Mouse (Mus musculus) urinary bladder, postnatal 25 days (tissue): ENCODE results near the gene Foxg1.

Experiments
- DNase-seq: peaks from one replicate; pipeline ENCODE4 v3.0.0; 2022; ENCODE audit warnings: low spot score

The Foxg1 gene

DNA sequence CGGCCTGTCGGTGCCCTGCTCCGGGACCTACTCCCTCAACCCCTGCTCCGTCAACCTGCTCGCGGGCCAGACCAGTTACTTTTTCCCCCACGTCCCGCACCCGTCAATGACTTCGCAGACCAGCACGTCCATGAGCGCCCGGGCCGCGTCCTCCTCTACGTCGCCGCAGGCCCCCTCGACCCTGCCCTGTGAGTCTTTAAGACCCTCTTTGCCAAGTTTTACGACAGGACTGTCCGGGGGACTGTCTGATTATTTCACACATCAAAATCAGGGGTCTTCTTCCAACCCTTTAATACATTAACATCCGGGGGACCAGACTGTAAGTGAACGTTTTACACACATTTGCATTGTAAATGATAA, 3.2 kb downstream of the Foxg1 start:
- no peak for DNase-seq

DNA sequence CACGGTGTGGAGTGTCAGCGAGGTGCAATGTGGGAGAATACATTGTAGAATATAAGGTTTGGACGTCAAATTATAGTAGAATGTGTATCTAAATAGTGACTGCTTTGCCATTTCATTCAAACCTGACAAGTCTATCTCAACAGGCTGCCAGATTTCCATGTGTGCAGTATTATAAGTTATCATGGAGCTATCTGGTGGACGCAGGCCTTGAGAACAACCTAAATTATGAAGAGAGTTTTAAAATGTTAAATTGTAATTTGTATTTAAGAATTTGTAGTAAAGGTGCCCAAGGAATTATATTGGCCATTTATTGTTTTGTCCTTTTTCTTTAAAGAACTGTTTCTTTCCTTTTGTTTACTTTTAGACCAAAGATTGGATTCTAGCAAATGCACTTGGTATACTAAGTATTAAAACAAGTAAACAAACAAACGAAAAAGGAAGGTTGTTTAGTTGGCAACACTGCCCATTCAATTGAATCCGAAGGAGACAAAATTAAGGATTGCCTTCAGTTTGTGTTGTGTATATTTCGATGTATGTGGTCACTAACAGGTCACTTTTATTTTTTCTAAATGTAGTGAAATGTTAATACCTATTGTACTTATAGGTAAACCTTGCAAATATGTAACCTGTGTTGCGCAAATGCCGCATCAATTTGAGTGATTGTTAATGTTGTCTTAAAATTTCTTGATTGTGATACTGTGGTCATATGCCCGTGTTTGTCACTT, 3.8 kb downstream of the Foxg1 start:
- DNase-seq = no peak

DNA sequence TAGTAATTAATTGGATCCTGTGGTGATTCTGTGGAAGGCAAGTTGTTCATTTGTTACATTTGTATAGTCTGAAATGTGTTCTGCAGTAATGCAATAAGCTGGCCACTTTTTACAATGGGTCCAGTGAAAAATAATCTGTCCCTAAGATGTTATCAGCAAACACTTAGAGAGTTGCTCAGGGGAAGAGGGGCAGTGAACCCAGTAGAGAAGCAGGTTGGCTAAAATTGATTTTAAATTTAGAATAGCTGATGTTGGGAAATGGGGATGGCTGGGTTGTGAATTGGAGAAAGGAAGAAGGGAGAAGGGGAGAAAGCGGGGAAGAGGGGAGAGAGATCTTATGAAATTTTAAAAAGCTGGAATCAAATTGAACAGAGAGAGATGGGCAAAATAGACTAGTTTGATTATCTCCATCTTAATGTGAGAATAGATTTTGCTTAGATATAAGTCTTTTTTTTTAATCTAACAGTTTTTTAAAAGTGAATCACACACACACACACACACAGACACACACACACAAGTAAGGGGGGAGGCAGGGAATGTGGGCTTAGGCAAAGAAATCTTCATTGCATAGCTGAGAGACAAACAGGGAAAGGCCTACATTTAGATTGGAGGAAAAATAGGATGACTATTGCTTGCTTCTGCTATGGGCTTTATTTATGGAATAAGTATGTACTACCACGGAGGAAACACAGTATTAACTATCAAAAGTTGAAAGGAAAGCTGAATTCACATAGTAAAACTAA, 5.6 kb downstream of the Foxg1 start:
- no peak for DNase-seq

DNA sequence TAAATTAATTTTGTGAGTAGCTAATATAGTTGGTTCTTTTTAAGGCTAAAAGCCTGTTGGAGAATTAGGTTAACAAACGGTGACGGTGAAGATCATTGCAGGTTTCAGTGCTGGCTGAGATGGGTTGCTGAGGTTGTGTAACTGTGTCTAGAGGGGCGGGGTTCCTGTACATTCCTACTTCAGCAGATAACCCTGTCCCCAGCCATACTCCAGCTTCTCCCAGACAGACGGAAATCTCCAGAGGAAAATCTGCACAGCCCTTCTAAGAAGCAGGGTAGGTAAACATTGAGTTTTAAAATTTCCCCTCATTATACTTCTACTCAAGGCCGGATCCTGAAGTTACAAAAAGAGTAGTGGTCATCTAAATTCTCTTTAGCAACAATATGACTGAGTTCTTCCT, 7.2 kb downstream of the Foxg1 start:
- no peak for DNase-seq

DNA sequence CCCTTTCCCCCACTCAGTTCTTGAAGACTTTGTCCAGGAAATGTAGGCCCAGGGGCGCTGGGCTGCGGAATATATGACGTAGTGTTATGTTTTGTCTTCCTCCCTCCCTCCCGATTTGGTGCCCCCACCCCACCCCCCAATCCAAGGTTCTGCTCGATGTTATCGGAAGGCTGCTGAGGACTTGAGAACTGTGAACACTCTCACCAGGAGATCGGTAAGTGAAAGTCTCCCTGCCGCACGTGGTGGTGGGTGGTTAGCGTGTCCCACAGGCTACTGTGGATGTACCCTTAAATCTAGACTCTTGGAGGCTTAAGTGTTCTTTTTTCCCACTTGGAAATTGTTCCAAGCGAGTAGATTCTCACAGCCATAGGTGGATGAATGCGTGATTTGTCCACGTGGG, 7.8 kb downstream of the Foxg1 start:
- DNase-seq = no peak

DNA sequence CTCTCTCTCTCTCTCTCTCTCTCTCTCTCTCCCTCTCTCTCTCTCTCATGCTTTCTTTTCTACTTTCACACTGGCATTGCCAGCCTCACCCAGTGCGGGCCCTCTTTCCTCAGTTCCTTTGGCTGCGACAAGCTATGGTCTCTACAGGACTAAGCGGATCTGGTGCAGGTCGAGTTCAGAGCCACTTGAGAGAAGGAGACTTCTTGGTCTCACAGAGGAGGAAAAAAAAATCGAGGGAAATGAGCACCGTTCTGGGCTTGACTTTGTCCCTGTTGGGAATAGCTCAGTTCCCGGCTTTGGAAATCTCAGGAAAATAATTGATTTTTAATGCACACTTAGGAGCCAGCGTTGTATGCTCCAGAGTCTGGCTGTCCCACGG, 8.5 kb downstream of the Foxg1 start:
- no peak for DNase-seq

DNA sequence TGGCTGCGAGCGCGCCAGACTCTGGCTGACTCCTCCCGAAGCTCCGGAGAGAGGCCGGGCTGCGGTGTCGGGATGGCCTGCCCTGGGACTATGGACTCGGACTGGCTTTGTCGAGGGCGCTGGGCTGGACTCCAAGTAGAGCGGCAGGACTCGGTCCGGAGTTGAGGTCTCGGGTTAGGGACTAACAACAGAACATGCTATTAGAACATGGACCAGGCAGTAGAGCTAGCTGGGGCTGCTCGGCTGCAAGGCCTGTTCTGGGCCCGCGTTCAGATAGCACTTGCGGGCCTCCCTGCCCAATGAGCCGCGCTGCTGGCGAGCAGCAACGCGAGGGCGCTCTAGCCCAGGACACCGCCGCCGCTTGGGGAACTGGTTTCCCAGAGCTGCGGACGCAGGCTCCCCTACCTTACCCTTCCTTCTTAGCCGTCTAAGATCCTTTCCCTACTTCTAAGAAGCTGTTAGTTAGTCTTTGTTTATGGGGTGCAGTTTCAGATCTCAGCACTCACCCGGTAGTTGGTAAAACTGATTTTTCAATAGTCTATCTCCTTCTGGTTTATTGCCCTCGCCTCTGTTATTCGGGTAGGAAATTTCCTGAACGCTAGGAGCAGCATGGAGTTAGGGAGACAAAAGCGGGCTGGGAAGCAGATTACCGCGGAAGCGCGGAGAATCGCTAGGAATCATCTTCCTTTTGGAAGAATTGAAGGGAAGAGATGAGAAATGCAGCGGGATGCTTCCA, 9.0 kb downstream of the Foxg1 start:
- no peak for DNase-seq

DNA sequence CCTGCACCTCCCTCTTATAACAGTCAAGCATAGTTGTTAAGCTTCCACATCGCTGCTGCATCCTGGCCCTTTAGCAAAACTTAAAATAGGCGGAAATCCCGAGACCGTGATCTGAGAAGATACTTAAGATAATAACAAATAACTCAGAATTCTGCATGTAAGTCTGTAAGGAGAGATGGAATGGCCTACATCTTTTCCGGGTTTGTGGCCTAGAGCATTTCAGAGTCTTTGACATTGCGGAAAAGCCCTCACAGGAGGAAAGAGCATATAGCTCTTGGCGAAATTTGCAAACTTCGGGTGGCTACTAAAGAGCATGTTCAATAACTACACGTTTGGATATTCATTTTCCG, 9.6 kb downstream of the Foxg1 start:
- no peak for DNase-seq

DNA sequence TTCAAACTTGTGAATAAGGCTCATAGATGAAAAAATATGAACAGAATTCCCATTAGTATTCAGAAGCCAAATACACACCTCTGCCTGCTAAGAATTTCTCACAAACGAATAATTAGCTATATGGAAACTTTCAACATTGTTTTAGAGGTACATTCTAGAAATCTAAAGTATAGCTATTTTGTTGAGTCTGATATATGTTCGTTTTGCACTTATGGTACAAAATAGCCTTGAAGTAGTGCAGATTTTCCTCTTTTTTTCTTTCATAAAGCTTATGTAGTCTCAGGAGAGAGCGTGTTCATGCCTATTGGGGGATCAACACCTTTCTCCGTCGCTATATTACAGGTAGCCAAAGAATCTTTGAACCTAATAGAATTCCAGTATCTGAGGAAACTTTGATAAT, 10.4 kb downstream of the Foxg1 start:
- no peak for DNase-seq

DNA sequence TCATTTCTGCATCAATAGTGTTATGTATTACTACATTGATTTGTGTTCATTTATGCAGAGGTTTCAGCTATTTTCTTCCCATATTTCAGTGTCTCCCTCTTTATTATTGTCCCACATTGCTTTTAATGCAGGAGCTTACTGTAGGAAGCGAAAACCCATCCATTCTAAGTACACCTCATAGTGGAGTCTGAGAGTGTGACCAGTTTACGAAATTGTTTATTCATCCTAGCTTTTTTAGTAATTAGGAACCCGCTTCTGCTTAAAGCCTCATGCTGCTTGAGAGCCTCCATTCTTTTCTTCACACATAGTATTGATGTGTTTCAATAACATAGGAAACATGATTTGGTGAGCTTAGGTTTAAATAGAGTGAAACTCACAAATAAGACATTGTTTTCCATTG, 11.2 kb downstream of the Foxg1 start:
- DNase-seq = no peak

DNA sequence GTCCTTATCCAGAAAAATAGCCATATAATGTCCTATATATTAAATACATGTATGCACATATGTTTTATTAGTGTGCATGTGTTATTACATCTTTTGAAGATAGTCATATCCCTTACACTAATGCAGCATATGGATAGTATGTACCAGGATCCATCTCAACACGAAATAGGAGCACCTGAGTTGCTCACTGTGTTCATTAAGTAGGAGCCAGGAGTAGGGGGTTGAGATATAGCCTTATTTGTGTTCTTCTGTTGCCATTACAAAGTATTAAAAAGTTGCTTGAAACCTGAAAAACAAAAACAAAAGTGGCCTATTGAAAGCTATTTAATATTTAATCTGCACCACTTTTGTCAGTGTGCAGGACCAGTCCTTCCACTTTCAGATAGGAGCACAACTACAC, 11.7 kb downstream of the Foxg1 start:
- DNase-seq = no peak

DNA sequence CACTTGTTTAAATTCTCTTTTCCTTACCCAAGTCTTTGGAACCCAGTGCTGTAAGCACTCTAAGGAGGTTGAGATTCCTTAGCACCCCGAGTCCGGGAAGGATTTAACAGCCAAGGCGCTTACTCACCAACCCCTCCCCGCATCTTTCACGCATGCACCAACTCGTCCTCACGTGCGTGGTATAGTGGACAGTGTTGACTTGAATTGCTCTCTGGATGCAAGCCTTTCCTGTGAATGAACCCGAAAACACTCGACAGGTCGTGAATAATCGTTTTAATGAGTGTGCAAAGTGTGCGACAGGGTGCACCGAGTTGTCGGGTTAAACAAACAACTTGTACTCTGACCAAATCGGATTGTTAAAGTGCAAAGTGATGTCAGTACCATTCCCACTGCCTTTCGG, 12.4 kb downstream of the Foxg1 start:
- DNase-seq = no peak

DNA sequence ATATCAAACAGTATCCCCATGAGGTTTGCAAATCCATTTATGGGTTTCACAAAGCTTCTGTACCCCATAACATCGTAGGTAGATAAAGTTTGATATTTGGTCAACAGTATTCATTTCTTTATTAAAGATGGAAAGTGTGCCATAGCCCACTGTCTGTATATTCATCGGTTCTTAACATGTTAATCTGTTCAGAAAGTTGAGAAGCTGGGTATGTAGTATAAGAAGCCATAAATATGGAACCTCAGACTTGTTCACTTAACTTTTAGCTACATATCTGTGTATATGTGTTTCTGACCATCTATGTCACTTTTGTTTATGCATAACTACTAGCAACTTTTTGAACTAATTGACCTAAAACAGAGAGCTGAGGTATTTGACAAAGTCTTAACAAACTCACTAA, 13.5 kb downstream of the Foxg1 start:
- DNase-seq = no peak

DNA sequence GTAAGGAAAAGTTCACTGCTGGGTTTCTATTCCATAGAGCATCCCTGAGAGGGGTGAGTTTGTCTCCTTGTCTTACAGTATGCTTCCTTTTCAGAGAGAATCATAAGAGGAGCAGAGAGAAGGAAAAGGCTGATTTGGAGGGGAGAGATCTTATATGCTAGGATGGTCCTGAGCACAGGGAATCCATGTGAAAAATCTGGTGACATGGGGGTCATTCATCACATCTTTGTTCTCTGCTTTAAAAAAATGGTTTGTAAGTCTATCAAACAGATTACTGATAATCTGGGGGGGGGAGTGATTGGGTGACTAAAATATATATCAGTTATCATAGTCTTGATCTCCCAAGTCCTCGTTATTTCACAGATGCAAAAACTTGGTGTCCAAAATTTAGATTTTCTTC, 14.3 kb downstream of the Foxg1 start:
- DNase-seq = no peak

DNA sequence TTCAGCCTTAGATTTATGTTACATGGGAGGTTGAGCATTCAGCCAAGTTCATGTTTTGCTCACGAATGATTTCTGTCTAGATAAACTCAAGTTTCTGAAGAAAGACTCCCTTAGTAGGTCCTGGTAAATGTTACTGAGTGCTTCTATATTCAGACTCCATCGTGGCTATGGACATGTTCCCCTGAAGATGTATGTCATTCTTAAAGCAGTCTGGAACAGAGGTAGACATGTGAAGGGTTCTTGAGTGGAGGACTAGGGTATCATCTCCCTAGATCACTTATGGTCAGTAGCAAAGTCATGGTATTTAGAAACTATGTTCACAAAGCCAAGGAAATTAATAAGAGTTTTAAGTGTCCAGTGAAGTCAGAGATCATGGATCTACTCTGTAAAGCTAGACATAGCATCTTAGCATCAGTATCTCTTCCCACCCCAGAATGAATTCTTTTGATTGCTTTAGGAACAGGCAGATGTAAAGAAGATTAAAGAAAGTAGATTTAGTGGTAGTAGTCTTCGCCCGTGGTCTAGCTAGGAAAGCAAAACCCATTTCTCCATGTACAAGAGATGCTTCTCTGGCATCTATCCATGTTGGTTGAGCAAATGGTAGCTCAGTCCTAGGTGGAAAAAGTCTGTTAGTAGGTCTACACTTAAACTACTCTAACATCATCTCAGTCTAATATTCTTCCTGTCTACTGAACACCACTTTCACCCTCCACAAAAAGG, 15.1 kb downstream of the Foxg1 start:
- DNase-seq = no peak

DNA sequence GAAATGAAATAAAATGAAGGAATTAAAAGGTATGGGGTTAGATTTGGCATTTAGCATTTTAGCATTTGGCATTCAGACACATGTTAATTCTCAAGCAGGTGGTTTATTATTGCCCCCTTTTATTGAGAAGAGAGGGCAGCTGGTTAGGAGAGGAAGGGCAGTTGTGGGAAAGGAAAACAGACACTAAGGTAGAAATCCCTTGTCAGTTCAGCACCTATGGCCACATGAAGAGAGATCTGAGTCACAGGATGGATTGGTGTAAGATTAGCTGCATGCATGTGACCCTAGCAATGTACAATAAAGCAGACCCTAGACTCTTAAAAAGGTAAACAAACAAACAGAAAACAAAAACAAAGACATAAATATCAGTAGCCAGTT, 15.7 kb downstream of the Foxg1 start:
- no peak for DNase-seq

DNA sequence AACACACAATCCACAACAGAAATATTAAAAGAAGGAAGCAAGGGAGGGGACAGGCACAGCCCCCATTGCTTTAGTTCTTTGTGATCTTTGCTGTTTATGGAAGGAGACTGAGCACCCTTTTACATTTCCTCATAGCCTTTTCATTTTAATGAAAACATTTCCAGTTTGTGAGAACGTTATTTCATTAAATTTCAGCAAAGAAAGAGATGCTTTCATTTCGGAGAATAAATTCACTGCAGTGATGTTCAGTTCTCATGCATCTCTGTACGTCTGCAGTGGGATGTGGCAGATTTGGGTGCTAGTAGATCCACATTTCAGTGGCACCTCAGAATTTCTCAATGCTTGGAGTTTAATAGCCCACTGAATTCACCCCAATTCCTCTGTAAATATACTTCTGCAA, 16.2 kb downstream of the Foxg1 start:
- DNase-seq = no peak

DNA sequence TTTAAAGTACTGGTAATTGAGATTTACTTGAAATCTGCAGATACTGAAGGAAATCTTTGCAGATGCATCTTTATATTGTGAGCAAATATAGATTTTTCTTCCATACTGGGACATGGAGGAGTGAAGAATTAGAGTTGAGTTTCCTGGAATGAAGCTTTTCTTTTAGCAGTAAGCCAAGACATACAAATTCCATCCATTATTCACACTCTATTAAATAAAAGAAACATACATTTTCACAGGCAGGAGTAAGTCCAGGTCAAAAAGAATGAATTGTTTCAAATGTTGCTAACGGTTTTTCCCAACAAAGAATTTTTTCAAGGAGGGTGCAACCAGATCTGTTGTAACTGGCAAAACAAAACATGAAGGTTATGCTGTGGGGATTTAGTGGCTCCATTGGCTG, 17.2 kb downstream of the Foxg1 start:
- no peak for DNase-seq

DNA sequence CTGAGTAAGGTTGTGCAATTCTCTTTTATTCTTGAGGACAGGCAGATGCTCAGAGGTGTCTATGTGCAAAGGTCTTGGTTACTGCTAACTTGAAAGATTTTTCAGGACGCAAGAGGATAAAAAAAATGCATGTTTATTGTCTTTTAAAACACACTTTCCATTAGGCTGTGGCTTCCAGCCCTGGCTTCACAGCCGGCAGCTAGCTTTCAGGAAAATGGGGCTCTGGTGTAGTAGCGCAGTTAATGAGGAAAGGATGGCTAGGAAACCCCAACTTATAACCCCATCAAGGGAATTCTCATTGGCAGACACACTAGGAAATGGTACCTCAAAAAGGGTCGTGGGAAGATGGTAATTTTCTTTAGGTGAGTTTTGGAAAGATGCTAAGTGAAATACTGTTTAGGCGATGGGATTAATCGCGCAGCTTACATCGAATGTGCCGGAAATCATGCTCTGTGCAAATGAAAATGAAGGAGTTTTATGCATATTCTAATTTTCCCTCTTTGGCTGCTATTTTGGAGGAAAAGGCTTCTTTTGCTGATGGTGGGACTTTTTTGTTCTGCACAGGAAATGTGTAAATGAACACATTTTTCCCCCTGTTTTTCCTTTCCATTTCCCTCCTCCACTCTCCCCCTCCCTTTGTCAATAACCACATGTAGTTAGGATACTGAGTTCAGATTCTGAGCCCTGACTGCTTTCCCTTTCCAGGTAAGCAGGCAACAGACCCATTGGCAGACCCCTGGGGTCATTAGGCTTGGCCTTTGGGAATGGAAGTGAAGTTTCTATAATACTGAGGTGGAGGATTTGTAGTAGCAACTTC, 17.8 kb downstream of the Foxg1 start:
- no peak for DNase-seq

DNA sequence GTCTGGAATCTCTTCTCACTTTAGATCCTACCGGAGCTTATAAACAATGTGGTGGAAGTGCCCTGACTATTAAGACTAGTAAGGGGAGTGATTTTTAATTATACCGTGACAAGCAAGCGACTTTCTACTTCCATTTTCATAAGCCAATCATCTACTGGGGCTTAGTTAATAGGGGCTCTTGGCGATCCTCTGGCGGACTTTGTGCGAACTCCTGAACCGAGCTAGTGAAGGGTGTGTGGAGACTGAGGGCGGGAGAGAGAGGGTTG, 18.3 kb downstream of the Foxg1 start:
- DNase-seq = no peak

DNA sequence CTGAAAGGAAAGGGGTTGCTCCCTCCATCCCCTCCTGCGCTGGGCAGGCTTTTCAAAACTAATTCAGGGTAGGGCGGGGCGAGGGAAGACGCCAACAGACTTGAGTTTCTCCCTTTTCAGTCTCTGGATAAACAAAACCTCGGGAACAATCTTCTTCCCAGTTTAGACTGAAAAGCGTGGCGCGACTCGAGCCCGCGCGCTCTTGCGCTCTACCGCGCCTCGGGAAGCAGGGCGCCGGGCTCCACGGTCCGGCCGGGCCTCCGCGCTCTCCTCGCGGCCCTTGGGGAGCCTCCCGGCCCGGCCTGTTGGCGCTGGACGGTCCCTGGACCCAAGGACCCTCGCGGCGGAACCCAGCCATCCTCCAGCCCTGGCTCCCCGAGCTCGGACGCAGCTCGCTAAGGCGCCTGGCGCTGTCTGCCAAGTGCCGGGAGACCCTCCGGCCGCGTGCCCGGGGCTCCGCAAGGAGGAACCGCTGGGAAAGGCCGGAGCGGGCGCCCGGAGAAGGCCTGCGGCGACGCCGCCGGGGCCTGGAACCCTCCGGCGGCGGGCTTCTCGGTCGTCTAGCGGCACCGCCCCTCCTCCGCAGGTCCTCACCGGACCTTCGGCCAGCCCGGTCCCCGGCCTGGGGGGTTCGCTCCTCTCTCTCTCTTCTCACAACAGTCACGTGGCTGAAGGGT, 18.8 kb downstream of the Foxg1 start:
- DNase-seq = no peak

DNA sequence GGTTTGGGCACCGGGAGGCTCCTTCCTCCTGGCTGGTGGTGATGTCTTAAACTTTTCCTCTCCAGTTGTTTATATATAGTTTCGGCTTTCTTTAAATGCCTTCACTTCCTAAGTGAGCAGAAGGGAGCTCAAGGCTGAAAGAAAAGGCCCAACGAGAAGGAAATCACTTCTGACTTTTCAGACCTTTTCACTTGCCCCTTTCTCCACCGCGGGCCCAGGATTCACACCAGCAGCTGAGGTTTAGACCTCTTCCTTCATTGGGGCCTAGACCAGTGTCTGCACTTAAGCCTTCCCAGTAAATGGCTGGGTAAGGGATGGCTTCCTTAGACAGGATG, 19.3 kb downstream of the Foxg1 start:
- no peak for DNase-seq
